Mouse (Mus musculus) E14TG2a.4 (cell line): ENCODE results near the gene Rbm34.
A peak's percentile ranks its signal among the peaks of the same experiment; 100 is the strongest.

ENCODE experiments used
- H3K27me3 ChIP-seq: 2 replicates; pipeline ENCODE4 v1.6.1; 2014; ENCODE audit warnings: low read length, control low read depth; ENCODE audit not compliant: insufficient read depth
- H3K36me3 ChIP-seq: 2 replicates; pipeline ENCODE4 v1.6.1; 2014; ENCODE audit warnings: low read length, control low read depth; ENCODE audit not compliant: insufficient read depth
- H3K4me1 ChIP-seq: replicated peaks from 2 replicates; pipeline ENCODE4 v1.6.1; 2014; ENCODE audit warnings: low read depth, low read length, control low read depth
- H3K4me3 ChIP-seq: replicated peaks from 2 replicates; pipeline ENCODE4 v1.5.1; 2014; ENCODE audit warnings: mild to moderate bottlenecking, low read length
- H3K9me3 ChIP-seq: 2 replicates; pipeline ENCODE4 v1.6.1; 2014; ENCODE audit warnings: low read length, control low read depth
- CTCF ChIP-seq: conservative IDR thresholded peaks from 2 replicates; pipeline ENCODE4 v1.5.1; 2014; ENCODE audit warnings: low read length
- NANOG ChIP-seq: IDR thresholded peaks from 2 replicates; pipeline ENCODE4 v1.6.1; 2014; ENCODE audit warnings: borderline replicate concordance, low read length, mixed read lengths
- POU5F1 ChIP-seq: IDR thresholded peaks from 2 replicates; pipeline ENCODE4 v1.6.1; 2014; ENCODE audit warnings: low read length, borderline replicate concordance

Gene Rbm34

GRCm38 (mm10) chr8:126978028-126978427 is 7.2 kb upstream of the Rbm34 start:
- H3K4me3 ChIP-seq: no peak overlapping the region
- H3K9me3 ChIP-seq: no peaks in the 10 kb centered on the region
- peaks cover 4% of the 10 kb centered on the region; the same call in 1 of the 2 replicates for H3K27me3 ChIP-seq
- H3K36me3 ChIP-seq: no peaks in the 10 kb centered on the region
- TF ChIP-seq NANOG: no peak
- peaks cover 30% of the 10 kb centered on the region for H3K4me1 ChIP-seq

DNA sequence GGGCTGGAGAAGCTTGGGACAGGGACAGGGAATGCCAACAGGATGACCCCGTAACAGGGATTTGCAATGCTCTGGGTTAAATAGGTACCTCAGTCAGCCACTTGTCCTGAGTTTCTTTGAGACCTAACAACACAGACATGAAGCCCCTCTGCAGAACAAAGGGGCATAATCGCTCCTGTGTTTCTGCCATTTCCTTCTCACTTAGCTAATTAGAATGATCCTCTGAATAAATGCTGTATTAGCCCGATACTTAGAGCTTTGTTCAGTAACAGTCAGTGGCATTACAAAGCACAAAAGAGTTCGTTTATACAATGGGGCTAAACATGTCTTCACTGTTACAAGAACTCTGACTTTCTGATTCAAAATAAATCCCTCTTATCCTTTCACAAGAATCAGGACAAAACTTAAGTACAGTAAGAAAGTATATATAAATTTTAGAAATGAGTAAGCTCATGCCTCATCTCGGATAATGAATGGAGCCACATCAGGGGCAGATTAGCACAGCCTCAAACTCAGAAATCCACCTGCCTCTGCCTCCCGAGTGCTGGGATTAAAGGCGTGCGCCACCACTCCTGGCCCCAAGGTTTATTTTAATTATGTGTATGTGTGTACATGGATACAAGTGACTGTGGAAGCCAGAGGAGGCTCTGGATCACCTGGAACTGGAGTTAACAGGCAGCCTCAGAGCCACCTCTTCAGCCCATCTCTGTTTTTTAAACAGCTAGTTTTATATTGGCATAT is 5.9 kb upstream of the Rbm34 start:
- no peaks in the 10 kb centered on the region for H3K9me3 ChIP-seq
- TF ChIP-seq CTCF: no peak
- TF ChIP-seq NANOG: peak; percentile 61; the same call in 1 of the 2 replicates
- no peak for TF ChIP-seq POU5F1
- peaks cover 42% of the 10 kb centered on the region for H3K4me1 ChIP-seq
- H3K36me3 ChIP-seq: no peaks in the 10 kb centered on the region
- H3K4me3 ChIP-seq: no peak overlapping the region
- peaks cover 4% of the 10 kb centered on the region; the same call in 1 of the 2 replicates for H3K27me3 ChIP-seq

DNA sequence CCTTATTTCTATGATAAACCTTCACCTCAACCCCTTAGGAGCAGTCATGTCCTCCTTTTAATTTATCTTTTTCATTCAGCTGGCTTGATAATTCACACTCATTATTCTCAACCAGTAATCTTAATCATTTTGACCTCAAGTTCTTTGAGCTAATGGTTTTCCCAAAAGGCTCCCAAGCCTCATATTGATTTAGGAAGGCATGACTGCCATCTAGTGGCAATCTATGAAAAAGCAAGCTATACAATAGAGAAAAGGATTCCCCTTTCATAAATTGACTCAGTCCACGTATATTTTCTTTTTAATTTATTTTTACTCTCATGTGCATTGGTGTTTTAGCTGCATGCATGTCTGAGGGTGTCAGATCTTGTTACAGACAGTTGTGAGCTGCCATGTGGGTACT is 4.8 kb upstream of the Rbm34 start:
- Histone ChIP-seq H3K9me3 (no peaks in the 10 kb centered on the region), H3K4me3 (no peak overlapping the region), H3K36me3 (no peaks in the 10 kb centered on the region), H3K27me3 (peaks cover 4% of the 10 kb centered on the region; the same call in 1 of the 2 replicates), H3K4me1 (peaks cover 47% of the 10 kb centered on the region)
- peak; percentile 78 for TF ChIP-seq CTCF
- TF ChIP-seq POU5F1: no peak
- TF ChIP-seq NANOG: no peak

- TF ChIP-seq CTCF: no peak
- no peak for TF ChIP-seq NANOG
- no peak for TF ChIP-seq POU5F1
Observed at GRCm38 (mm10) chr8:126974511-126974910, 3.6 kb upstream of the Rbm34 start.

GRCm38 (mm10) chr8:126973686-126974265 is 2.9 kb upstream of the Rbm34 start:
- Histone ChIP-seq H3K4me3 (no peak overlapping the region), H3K27me3 (peaks cover 4% of the 10 kb centered on the region; the same call in 1 of the 2 replicates), H3K4me1 (peaks cover 47% of the 10 kb centered on the region), H3K36me3 (peaks cover 9% of the 10 kb centered on the region), H3K9me3 (no peaks in the 10 kb centered on the region)
- no peak for TF ChIP-seq POU5F1
- TF ChIP-seq NANOG: no peak
- TF ChIP-seq CTCF: no peak

More at GRCm38 (mm10) chr8:126974511-126974910, 3.6 kb upstream of the Rbm34 start:
- peaks cover 4% of the 10 kb centered on the region; the same call in 1 of the 2 replicates for H3K27me3 ChIP-seq
- H3K9me3 ChIP-seq: no peaks in the 10 kb centered on the region
- H3K36me3 ChIP-seq: peaks cover 2% of the 10 kb centered on the region
- H3K4me3 ChIP-seq: no peak overlapping the region
- peaks cover 47% of the 10 kb centered on the region for H3K4me1 ChIP-seq

DNA sequence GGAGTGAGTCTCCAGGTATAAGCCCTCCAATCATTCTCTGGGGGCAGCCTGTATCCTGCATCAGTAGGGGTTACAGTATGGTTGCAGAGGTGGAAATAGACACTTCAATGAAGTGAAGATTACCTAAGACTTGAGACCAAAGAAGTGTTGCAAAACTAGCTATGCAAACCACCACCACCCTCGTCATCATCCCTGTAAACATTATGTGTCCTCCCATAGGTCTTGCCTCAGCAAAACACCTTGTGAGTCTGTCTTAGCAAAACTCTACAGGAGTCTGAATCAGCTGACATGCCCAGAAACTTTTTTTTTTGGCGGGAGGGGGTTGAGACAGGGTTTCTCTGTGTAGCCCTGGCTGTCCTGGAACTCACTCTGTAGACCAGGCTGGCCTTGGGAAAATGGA is 1.8 kb upstream of the Rbm34 start:
- Histone ChIP-seq H3K36me3 (peaks cover 20% of the 10 kb centered on the region), H3K27me3 (peaks cover 4% of the 10 kb centered on the region; the same call in 1 of the 2 replicates), H3K4me3 (no peak overlapping the region), H3K4me1 (peaks cover 56% of the 10 kb centered on the region), H3K9me3 (no peaks in the 10 kb centered on the region)
- TF ChIP-seq CTCF (no peak), NANOG (no peak), POU5F1 (no peak)

- peaks cover 4% of the 10 kb centered on the region; the same call in 1 of the 2 replicates for H3K27me3 ChIP-seq
- H3K9me3 ChIP-seq: no peaks in the 10 kb centered on the region
- TF ChIP-seq POU5F1 (no peak), CTCF (no peak), NANOG (no peak)
- H3K4me3 ChIP-seq: no peak overlapping the region
- H3K4me1 ChIP-seq: peaks cover 61% of the 10 kb centered on the region
- H3K36me3 ChIP-seq: peaks cover 26% of the 10 kb centered on the region
Observed at GRCm38 (mm10) chr8:126972102-126972501, 1.2 kb upstream of the Rbm34 start.

DNA sequence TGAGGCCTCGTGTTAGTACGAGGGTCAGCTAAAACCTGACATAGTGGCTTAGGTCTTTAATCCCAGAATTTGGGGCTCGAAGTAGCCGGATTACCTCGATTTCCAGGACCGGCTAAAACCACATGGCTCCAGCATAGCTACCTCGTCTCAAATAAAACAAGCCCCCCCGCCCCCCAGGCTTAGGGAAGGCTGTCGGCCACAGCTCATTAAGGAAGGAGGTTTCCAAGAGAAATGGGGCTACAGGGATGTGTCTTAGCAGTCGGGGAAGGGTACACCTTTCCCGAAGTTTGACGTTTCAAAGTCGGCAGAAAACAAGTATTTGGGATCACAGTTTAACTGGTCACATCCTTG is 418 bp upstream of the Rbm34 start:
- Histone ChIP-seq H3K4me1 (peaks cover 69% of the 10 kb centered on the region), H3K36me3 (peaks cover 34% of the 10 kb centered on the region), H3K9me3 (no peaks in the 10 kb centered on the region), H3K27me3 (no peaks in the 10 kb centered on the region), H3K4me3 (peak overlapping the region; percentile 98)
- TF ChIP-seq CTCF: no peak
- TF ChIP-seq POU5F1: no peak
- no peak for TF ChIP-seq NANOG

GRCm38 (mm10) chr8:126969546-126969945 is 1.3 kb downstream of the Rbm34 start:
- TF ChIP-seq POU5F1 (no peak), NANOG (no peak), CTCF (no peak)
- 0 out of 2 replicates have a peak overlapping the region, but pooled peaks have one; percentile 98 for H3K4me3 ChIP-seq

More at GRCm38 (mm10) chr8:126969546-126969945, 1.3 kb downstream of the Rbm34 start:
- Histone ChIP-seq H3K4me1 (peaks cover 71% of the 10 kb centered on the region), H3K9me3 (no peaks in the 10 kb centered on the region), H3K27me3 (no peaks in the 10 kb centered on the region), H3K36me3 (peaks cover 51% of the 10 kb centered on the region)
